Mouse (Mus musculus) spleen, adult 12 weeks (tissue): ENCODE data around the gene Axl.

Experiments used
- DNase-seq: peaks from one replicate; pipeline ENCODE4 v3.0.0; 2022; ENCODE audit warnings: low spot score

Gene Axl

GRCm38 (mm10) chr7:25710519-25711130, 77.9 kb downstream of the Axl start:
- no peak for DNase-seq

- no peak for DNase-seq
Observed at GRCm38 (mm10) chr7:25709961-25710360, 78.5 kb downstream of the Axl start.

- DNase-seq, result no peak
Observed at GRCm38 (mm10) chr7:25707581-25708292, 80.8 kb downstream of the Axl start.
